Mouse (Mus musculus) embryonic fibroblast, embryonic 13.5 days (primary cell): ENCODE measurements around the gene Pear1.

ENCODE experiments used
- CTCF ChIP-seq: IDR thresholded peaks from 2 replicates; pipeline ENCODE4 v1.5.1; 2011; ENCODE audit warnings: mild to moderate bottlenecking, control low read depth, low read length, moderate library complexity, borderline replicate concordance; ENCODE audit not compliant: insufficient read depth
- POLR2A ChIP-seq: IDR thresholded peaks from 2 replicates; pipeline ENCODE4 v1.6.1; 2011; ENCODE audit warnings: low read depth, mild to moderate bottlenecking, control low read depth, low read length, moderate library complexity

- TF ChIP-seq POLR2A, result no peak
- no peak for TF ChIP-seq CTCF
Observed at GRCm38 (mm10) chr3:87846186-87846585, 22.1 kb upstream of the Pear1 start.
